Mouse (Mus musculus) CH12.LX (cell line): ENCODE results near the gene Slc12a7.

Source experiments
- CHD2 ChIP-seq: IDR thresholded peaks from 2 replicates; pipeline ENCODE4 v1.6.1; 2011; ENCODE audit warnings: low read length, improper control_type of control experiment
- CTCF ChIP-seq, 2 experiments: IDR thresholded peaks in 1 of 2; conservative IDR thresholded peaks in 1 of 2; 2 replicates each; pipeline ENCODE4 v1.5.1; 2011 to 2012; ENCODE audit warnings: low read depth in 2 of 2, low read length in 2 of 2, improper control_type of control experiment in 1 of 2, inconsistent platforms in 1 of 2, mild to moderate bottlenecking in 1 of 2, moderate library complexity in 1 of 2
- EP300 ChIP-seq: IDR thresholded peaks from 2 replicates; pipeline ENCODE4 v1.6.1; 2011; ENCODE audit warnings: low read length, improper control_type of control experiment
- MAFK ChIP-seq: IDR thresholded peaks from 2 replicates; pipeline ENCODE4 v1.6.1; 2011; ENCODE audit warnings: low read length, improper control_type of control experiment; ENCODE audit not compliant: insufficient replicate concordance
- POLR2A ChIP-seq: IDR thresholded peaks from 2 replicates; pipeline ENCODE4 v1.6.1; 2011; ENCODE audit warnings: low read depth, mild to moderate bottlenecking, improper control_type of control experiment, low read length
- TCF12 ChIP-seq: IDR thresholded peaks from 2 replicates; pipeline ENCODE4 v1.6.1; 2014; ENCODE audit warnings: low read depth, mild to moderate bottlenecking, inconsistent platforms, low read length, improper control_type of control experiment
- ZKSCAN1 ChIP-seq: IDR thresholded peaks from 2 replicates; pipeline ENCODE4 v1.6.1; 2012; ENCODE audit warnings: low read depth, inconsistent platforms, low read length, improper control_type of control experiment, borderline replicate concordance
- ZNF384 ChIP-seq: IDR thresholded peaks from 2 replicates; pipeline ENCODE4 v1.6.1; 2012; ENCODE audit warnings: low read depth, low read length, improper control_type of control experiment, inconsistent platforms

DNA sequence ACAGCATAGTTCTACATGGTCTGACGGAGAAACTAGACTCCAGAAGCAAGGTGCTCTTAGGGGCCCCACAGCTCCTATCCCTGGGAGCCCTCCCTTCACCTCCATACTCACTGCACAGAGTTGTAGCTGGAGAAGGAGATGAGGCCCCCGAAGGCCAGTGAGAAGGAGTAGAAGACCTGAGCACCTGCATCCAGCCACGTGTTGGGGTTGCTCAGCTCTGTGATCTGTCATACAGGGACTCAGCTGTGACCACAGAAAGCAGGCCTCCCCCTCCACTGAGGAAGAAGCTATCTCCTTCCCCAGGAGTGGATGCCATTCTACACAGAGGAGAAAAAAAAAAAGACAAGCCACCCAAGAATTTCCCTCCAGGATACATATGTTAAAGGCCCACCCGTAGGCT lies 44.0 kb upstream of the Slc12a7 start:
- no peak for TF ChIP-seq CTCF (conservative IDR thresholded peaks at IDR 0.05 in 1 of 2, IDR thresholded peaks at IDR 0.05 in 1 of 2; ENCODE audit: low read depth in 2 of 2, low read length in 2 of 2)
- no peak for TF ChIP-seq POLR2A
- TF ChIP-seq CHD2 = no peak
- TF ChIP-seq ZKSCAN1 = no peak
- TF ChIP-seq EP300 = peak; percentile 42; the same call in 1 of the 2 replicates
- no peak for TF ChIP-seq MAFK
- TF ChIP-seq ZNF384 = 0 out of 2 replicates have a peak, but pooled peaks have one; percentile 6
- peak; percentile 64 for TF ChIP-seq TCF12
